Mouse (Mus musculus) heart, embryonic 13.5 days (tissue): Measurements from ENCODE around the gene Pcolce. TPM values are rescaled to one million over a fixed set of nuclear protein-coding genes. Genes with fewer than 3 reads are reported as not detected.

Source experiments
- ATAC-seq: fragments of 200-750 bp; cut with Nextera tagmentation; 2 replicates; pipeline ENCODE4 v1.8.0; 2017; ENCODE audit warnings: moderate TSS enrichment; ENCODE audit not compliant: insufficient number of reproducible peaks, low FRiP score, low TSS enrichment; ENCODE audit errors: extremely low read depth
- H3K27ac ChIP-seq: fragments of 300-500 bp; sonication (generic); replicated peaks from 2 replicates; pipeline ENCODE4 v1.5.1; 2015; ENCODE audit warnings: moderate library complexity, mild to moderate bottlenecking, inconsistent platforms
- H3K27me3 ChIP-seq: fragments of 300-500 bp; sonication (generic); replicated peaks from 2 replicates; pipeline ENCODE4 v1.6.1; 2015; ENCODE audit warnings: mild to moderate bottlenecking, inconsistent platforms
- H3K36me3 ChIP-seq: fragments of 300-500 bp; sonication (generic); 2 replicates; pipeline ENCODE4 v1.6.1; 2015; ENCODE audit warnings: mild to moderate bottlenecking, inconsistent platforms
- H3K4me1 ChIP-seq: fragments of 300-500 bp; sonication (generic); 2 replicates; pipeline ENCODE4 v1.6.1; 2015; ENCODE audit warnings: inconsistent platforms
- H3K4me2 ChIP-seq: fragments of 300-500 bp; sonication (generic); 2 replicates; pipeline ENCODE4 v1.6.1; 2015; ENCODE audit warnings: inconsistent platforms, mild to moderate bottlenecking, moderate library complexity
- H3K4me3 ChIP-seq: fragments of 300-500 bp; sonication (generic); 2 replicates; pipeline ENCODE4 v1.5.1; 2015; ENCODE audit warnings: moderate library complexity, mild to moderate bottlenecking, inconsistent platforms
- H3K9ac ChIP-seq: fragments of 300-500 bp; sonication (generic); 2 replicates; pipeline ENCODE4 v1.6.1; 2015; ENCODE audit warnings: inconsistent platforms, mild to moderate bottlenecking, moderate library complexity
- H3K9me3 ChIP-seq: fragments of 300-500 bp; sonication (generic); 2 replicates; pipeline ENCODE4 v1.6.1; 2016; ENCODE audit warnings: inconsistent platforms
- WGBS: fragments of 180-500 bp; shearing (Covaris S2); methylation state at CpG from one replicate; pipeline ENCODE4 v1.1.7; 2015; ENCODE audit warnings: mixed read lengths; 5-methylcytosine and 5-hydroxymethylcytosine counted together
- polyA plus RNA-seq: library from polyadenylated mRNA; unstranded; fragments of >200 nt; fragmentation: Nextera tagmentation; extraction: Ambion mirVana; gene quantifications from 2 replicates; pipeline ENCODE4 v1.2.1, GENCODE M21; 2015

Pcolce gene
- 113 and 114 TPM in 2 replicates for polyA plus RNA-seq

DNA sequence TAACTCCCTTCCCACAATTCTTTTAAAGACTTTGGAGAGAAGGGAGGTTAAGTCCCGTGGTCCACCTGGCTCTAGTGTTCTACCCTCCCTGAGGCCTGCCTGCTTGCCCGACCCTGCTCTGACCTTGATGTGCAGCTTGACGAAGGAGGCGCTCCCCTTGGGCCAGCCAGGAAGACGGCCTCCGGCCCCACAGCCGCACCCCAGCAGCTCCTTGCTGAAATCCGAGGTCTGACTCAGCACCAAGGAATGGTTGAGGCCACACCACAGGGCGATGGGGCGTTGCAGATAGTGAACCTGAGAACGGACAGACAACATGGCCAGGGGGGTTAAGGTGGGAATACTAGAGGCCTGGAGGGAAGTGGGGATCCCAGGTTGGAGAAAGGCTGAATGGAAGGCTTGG is at the start of gene Pcolce:
Gene Pcolce (minus strand): TSS at position 235 of the 400 bp plus-strand sequence.
- WGBS = 27% methylated on average over 11 of the region's 11 CpGs
- no peak for ATAC-seq
- H3K9ac ChIP-seq = peak within 1 kb of the TSS; percentile 58

GRCm38 (mm10) chr5:137663057-137663456 is 49.5 kb upstream of the Pcolce start:
- no peak overlapping the region for H3K9ac ChIP-seq
- H3K27me3 ChIP-seq = no peaks in the 10 kb centered on the region
- no peak overlapping the region for H3K4me2 ChIP-seq
- no peaks in the 10 kb centered on the region for H3K9me3 ChIP-seq
- WGBS = 61% methylated on average over 9 of the region's 9 CpGs
- no peak for ATAC-seq
- no peak overlapping the region for H3K27ac ChIP-seq
- H3K4me1 ChIP-seq = 0 out of 2 replicates have a peak, but pooled peaks cover 3% of the 10 kb centered on the region
- H3K36me3 ChIP-seq = peaks cover 95% of the 10 kb centered on the region
- H3K4me3 ChIP-seq = no peak overlapping the region

More for the DNA sequence above, at the start of gene Pcolce:
- H3K4me2 ChIP-seq = no peak within 1 kb of the TSS
- peaks cover 13% of the 10 kb centered on the region; the same call in 1 of the 2 replicates for H3K27me3 ChIP-seq
- no peaks in the 10 kb centered on the region for H3K36me3 ChIP-seq
- peak within 1 kb of the TSS; percentile 39; the same call in 1 of the 2 replicates for H3K27ac ChIP-seq
- no peaks in the 10 kb centered on the region for H3K9me3 ChIP-seq
- peaks cover 53% of the 10 kb centered on the region for H3K4me1 ChIP-seq
- H3K4me3 ChIP-seq = no peak within 1 kb of the TSS

- no peaks in the 10 kb centered on the region for H3K27me3 ChIP-seq
Measured at GRCm38 (mm10) chr5:137660064-137660688, 46.6 kb upstream of the Pcolce start.

GRCm38 (mm10) chr5:137656977-137657376 is 43.4 kb upstream of the Pcolce start:
- Histone ChIP-seq H3K27ac (peak overlapping the region; percentile 21; the same call in 1 of the 2 replicates), H3K4me1 (0 out of 2 replicates have a peak, but pooled peaks cover 7% of the 10 kb centered on the region), H3K4me3 (no peak overlapping the region), H3K9ac (no peak overlapping the region), H3K9me3 (no peaks in the 10 kb centered on the region), H3K27me3 (no peaks in the 10 kb centered on the region), H3K4me2 (no peak overlapping the region), H3K36me3 (peaks cover 68% of the 10 kb centered on the region)
- ATAC-seq = no peak
- 29% methylated on average over 6 of the region's 6 CpGs for WGBS

More at GRCm38 (mm10) chr5:137660064-137660688, 46.6 kb upstream of the Pcolce start:
- Histone ChIP-seq H3K4me2 (no peak overlapping the region), H3K4me1 (0 out of 2 replicates have a peak, but pooled peaks cover 7% of the 10 kb centered on the region), H3K36me3 (peaks cover 80% of the 10 kb centered on the region), H3K9me3 (no peaks in the 10 kb centered on the region), H3K9ac (no peak overlapping the region), H3K4me3 (no peak overlapping the region), H3K27ac (0 out of 2 replicates have a peak overlapping the region, but pooled peaks have one; percentile 8)
- WGBS = 82% methylated on average over 6 of the region's 6 CpGs
- ATAC-seq = no peak

- WGBS = 57% methylated on average over 7 of the region's 7 CpGs
- Histone ChIP-seq H3K9ac (no peak overlapping the region), H3K27ac (no peak overlapping the region), H3K27me3 (no peaks in the 10 kb centered on the region), H3K4me3 (no peak overlapping the region), H3K9me3 (no peaks in the 10 kb centered on the region), H3K4me2 (no peak overlapping the region), H3K36me3 (peaks cover 57% of the 10 kb centered on the region), H3K4me1 (peaks cover 21% of the 10 kb centered on the region)
- ATAC-seq = no peak
Measured at GRCm38 (mm10) chr5:137654746-137655145, 41.2 kb upstream of the Pcolce start.

DNA sequence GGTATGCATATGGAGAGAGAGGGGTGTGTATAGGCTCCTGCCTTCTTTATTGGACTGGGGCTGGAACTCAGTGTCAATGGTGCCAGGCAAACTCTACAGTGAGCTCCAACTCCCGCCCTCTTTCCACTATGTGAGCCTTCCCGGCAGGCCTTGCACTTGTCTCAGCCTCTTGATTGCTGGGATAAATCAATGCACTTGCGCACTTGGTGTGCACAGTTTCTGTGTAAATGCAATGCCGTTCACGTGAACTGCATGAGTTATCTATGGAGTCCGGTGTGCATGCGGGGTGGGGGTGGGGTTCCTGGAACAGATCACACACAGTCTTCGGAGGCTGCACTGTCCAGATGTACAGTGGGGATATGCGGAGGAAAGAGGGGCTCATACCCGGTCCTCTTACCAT is 39.8 kb upstream of the Pcolce start:
- Histone ChIP-seq H3K36me3 (peaks cover 43% of the 10 kb centered on the region), H3K9ac (no peak overlapping the region), H3K4me3 (no peak overlapping the region), H3K4me1 (peaks cover 32% of the 10 kb centered on the region), H3K27ac (no peak overlapping the region), H3K9me3 (no peaks in the 10 kb centered on the region), H3K4me2 (no peak overlapping the region), H3K27me3 (no peaks in the 10 kb centered on the region)
- WGBS = 91% methylated on average over 10 of the region's 10 CpGs
- no peak for ATAC-seq

GRCm38 (mm10) chr5:137652474-137652873 is 38.9 kb upstream of the Pcolce start:
- Histone ChIP-seq H3K9me3 (no peaks in the 10 kb centered on the region), H3K4me3 (no peak overlapping the region), H3K27me3 (no peaks in the 10 kb centered on the region), H3K4me1 (peaks cover 41% of the 10 kb centered on the region), H3K27ac (no peak overlapping the region), H3K9ac (no peak overlapping the region), H3K36me3 (peaks cover 37% of the 10 kb centered on the region), H3K4me2 (no peak overlapping the region)
- 17% methylated on average over 3 of the region's 3 CpGs for WGBS
- no peak for ATAC-seq

DNA sequence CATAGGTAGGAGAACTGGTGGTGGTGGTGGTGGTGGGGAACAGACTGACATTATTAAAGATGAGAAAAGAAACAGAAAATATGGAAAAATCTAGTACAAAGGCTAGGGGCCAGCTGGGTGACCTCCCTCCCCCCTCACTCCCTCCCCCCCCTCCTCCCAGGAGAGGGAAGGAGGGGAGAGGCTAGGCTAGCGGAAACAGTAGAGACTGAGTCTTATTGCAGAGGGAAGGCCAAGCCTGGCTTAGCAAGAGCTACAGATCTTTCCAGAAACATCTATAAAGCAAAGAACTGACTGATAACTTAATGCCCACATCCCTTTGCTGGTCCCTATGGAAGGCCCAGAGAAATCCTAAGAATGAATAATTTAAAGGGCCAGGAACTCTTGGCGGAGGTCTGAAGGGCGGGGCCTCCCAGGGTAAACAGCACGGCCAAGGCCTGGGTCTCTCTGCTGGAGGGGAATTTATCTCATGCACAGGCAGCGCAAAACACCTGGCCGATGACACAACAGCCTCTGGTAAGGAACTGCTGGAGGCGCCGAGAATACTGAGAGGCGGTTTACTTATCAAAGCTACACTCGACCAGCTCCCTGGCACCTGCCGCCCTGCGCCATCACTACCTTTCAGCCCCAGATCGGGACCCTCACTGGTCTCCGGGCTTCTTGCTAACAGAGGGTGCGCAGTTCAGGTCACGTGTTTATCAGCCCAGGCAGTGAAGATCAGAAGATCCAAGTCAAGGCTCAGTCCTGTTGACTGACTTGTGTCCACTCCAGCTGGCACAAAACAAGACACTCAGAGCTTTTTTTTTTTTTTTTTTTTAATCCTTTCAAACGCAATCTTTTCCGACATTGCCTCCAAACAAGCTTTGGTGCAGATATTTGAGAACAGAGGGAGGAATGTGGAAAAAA is 36.3 kb upstream of the Pcolce start:
- H3K27ac ChIP-seq = no peak overlapping the region
- WGBS = 13% methylated on average over 17 of the region's 18 CpGs
- H3K9me3 ChIP-seq = no peaks in the 10 kb centered on the region
- no peak for ATAC-seq
- H3K27me3 ChIP-seq = peaks cover 25% of the 10 kb centered on the region
- H3K36me3 ChIP-seq = peaks cover 27% of the 10 kb centered on the region
- peaks cover 48% of the 10 kb centered on the region for H3K4me1 ChIP-seq
- H3K9ac ChIP-seq = peak overlapping the region; percentile 55
- no peak overlapping the region for H3K4me3 ChIP-seq
- peak overlapping the region; percentile 46 for H3K4me2 ChIP-seq

DNA sequence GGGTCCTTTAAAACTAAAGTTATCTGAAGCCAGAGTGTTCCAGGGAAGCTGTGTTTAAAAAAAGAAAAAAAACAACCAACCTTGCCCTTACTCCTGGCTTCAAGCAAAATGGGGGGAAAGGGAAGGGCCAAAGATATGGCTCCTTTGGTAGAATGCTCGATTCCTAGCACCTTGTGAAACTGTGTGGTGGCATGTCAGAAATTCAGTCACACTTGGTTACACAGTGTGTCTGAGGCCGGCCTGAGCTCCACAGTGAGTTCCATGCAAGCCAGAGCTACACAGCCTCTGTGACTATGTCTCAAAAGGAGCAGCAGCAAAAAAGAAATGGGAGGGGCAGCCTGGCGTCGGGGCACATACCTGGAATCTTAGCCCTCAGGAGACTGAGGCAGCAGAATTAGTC is 35.7 kb upstream of the Pcolce start:
- Histone ChIP-seq H3K27me3 (peaks cover 31% of the 10 kb centered on the region), H3K4me2 (no peak overlapping the region), H3K27ac (no peak overlapping the region), H3K4me3 (no peak overlapping the region), H3K9me3 (no peaks in the 10 kb centered on the region), H3K4me1 (peaks cover 49% of the 10 kb centered on the region), H3K9ac (no peak overlapping the region), H3K36me3 (peaks cover 23% of the 10 kb centered on the region)
- ATAC-seq = no peak
- WGBS = 41% methylated on average over 4 of the region's 4 CpGs

- no peak overlapping the region for H3K9ac ChIP-seq
- H3K27me3 ChIP-seq = peaks cover 43% of the 10 kb centered on the region
- peaks cover 15% of the 10 kb centered on the region for H3K36me3 ChIP-seq
- H3K4me2 ChIP-seq = no peak overlapping the region
- H3K4me3 ChIP-seq = no peak overlapping the region
- ATAC-seq = no peak
- 49% methylated on average over 9 of the region's 9 CpGs for WGBS
- no peaks in the 10 kb centered on the region for H3K9me3 ChIP-seq
- no peak overlapping the region for H3K27ac ChIP-seq
- H3K4me1 ChIP-seq = peaks cover 49% of the 10 kb centered on the region
Measured at GRCm38 (mm10) chr5:137647827-137648601, 34.4 kb upstream of the Pcolce start.

- Histone ChIP-seq H3K27ac (no peak within 1 kb of the TSS), H3K36me3 (peaks cover 24% of the 10 kb centered on the region), H3K4me2 (peak within 1 kb of the TSS; percentile 75), H3K9ac (peak within 1 kb of the TSS; percentile 54), H3K27me3 (peaks cover 52% of the 10 kb centered on the region), H3K9me3 (no peaks in the 10 kb centered on the region), H3K4me1 (peaks cover 43% of the 10 kb centered on the region), H3K4me3 (peak within 1 kb of the TSS; percentile 51)
- WGBS = 13% methylated on average over 11 of the region's 11 CpGs
- no peak for ATAC-seq
Measured at GRCm38 (mm10) chr5:137645652-137646091, 32.1 kb upstream of the Pcolce start, which contains the start of gene Irs3. Gene Irs3 (minus strand): TSS chr5:137645714.
